Mouse (Mus musculus): ENCODE data around the gene Gm266. TPM values are rescaled to one million over a fixed set of nuclear protein-coding genes. Genes with fewer than 3 reads are reported as not detected.

Gene Gm266
- 0.40 and 1.0 TPM in 2 replicates for polyA plus RNA-seq (2015; fragmentation: Nextera tagmentation; extraction: Ambion mirVana)

- ATAC-seq, result peak; percentile 33; the same call in 1 of the 2 replicates
- H3K9ac ChIP-seq, result peak within 1 kb of the TSS; percentile 45
- peak within 1 kb of the TSS; percentile 68 for H3K4me2 ChIP-seq
- no peaks in the 10 kb centered on the region for H3K36me3 ChIP-seq (ENCODE audit: poor library complexity, severe bottlenecking)
- no peak within 1 kb of the TSS for H3K27ac ChIP-seq
- H3K4me3 ChIP-seq, result peak within 1 kb of the TSS; percentile 43
- peaks cover 71% of the 10 kb centered on the region for H3K27me3 ChIP-seq
- WGBS, result under 1% methylated on average over 38 of the region's 58 CpGs
- no peaks in the 10 kb centered on the region for H3K9me3 ChIP-seq (replicated peaks)
- H3K4me1 ChIP-seq, result peaks cover 22% of the 10 kb centered on the region
Observed at GRCm38 (mm10) chr12:111485652-111486306, at the start of gene Gm266. Gm266 (minus strand) TSS chr12:111485823.

- Histone ChIP-seq H3K9me3 (replicated peaks) (no peaks in the 10 kb centered on the region), H3K27ac (no peak overlapping the region), H3K4me2 (no peak overlapping the region), H3K4me3 (no peak overlapping the region), H3K4me1 (peaks cover 24% of the 10 kb centered on the region), H3K36me3 (ENCODE audit: poor library complexity, severe bottlenecking) (peaks cover 12% of the 10 kb centered on the region), H3K27me3 (no peaks in the 10 kb centered on the region), H3K9ac (no peak overlapping the region)
- 78% methylated on average over 6 of the region's 6 CpGs for WGBS
- no peak for ATAC-seq
Observed at GRCm38 (mm10) chr12:111535281-111535680, 49.7 kb upstream of the Gm266 start.

GRCm38 (mm10) chr12:111533096-111533794 is 47.6 kb upstream of the Gm266 start:
- no peak for ATAC-seq
- Histone ChIP-seq H3K36me3 (ENCODE audit: poor library complexity, severe bottlenecking) (no peaks in the 10 kb centered on the region), H3K27ac (no peak overlapping the region), H3K4me1 (peaks cover 10% of the 10 kb centered on the region), H3K27me3 (no peaks in the 10 kb centered on the region), H3K4me3 (no peak overlapping the region), H3K9ac (no peak overlapping the region), H3K9me3 (replicated peaks) (no peaks in the 10 kb centered on the region), H3K4me2 (no peak overlapping the region)
- 64% methylated on average over 11 of the region's 11 CpGs for WGBS

- Histone ChIP-seq H3K9me3 (replicated peaks) (no peaks in the 10 kb centered on the region), H3K4me3 (no peak overlapping the region), H3K4me1 (no peaks in the 10 kb centered on the region), H3K9ac (no peak overlapping the region), H3K36me3 (ENCODE audit: poor library complexity, severe bottlenecking) (no peaks in the 10 kb centered on the region), H3K27me3 (no peaks in the 10 kb centered on the region), H3K27ac (no peak overlapping the region), H3K4me2 (no peak overlapping the region)
- WGBS, result 27% methylated on average over 8 of the region's 8 CpGs
- ATAC-seq, result no peak
Observed at GRCm38 (mm10) chr12:111529192-111529591, 43.6 kb upstream of the Gm266 start.

GRCm38 (mm10) chr12:111527643-111528281 is 42.1 kb upstream of the Gm266 start:
- no peak for ATAC-seq
- WGBS, result 67% methylated on average over 8 of the region's 8 CpGs

GRCm38 (mm10) chr12:111524883-111525282 is 39.3 kb upstream of the Gm266 start:
- ATAC-seq, result no peak
- no peaks in the 10 kb centered on the region for H3K4me1 ChIP-seq

More at GRCm38 (mm10) chr12:111527643-111528281, 42.1 kb upstream of the Gm266 start:
- peaks cover 2% of the 10 kb centered on the region; the same call in 1 of the 2 replicates for H3K9me3 ChIP-seq (replicated peaks)
- no peaks in the 10 kb centered on the region for H3K4me1 ChIP-seq
- H3K4me2 ChIP-seq, result no peak overlapping the region
- no peak overlapping the region for H3K27ac ChIP-seq
- no peak overlapping the region for H3K9ac ChIP-seq
- no peaks in the 10 kb centered on the region for H3K36me3 ChIP-seq (ENCODE audit: poor library complexity, severe bottlenecking)
- H3K4me3 ChIP-seq, result no peak overlapping the region
- H3K27me3 ChIP-seq, result no peaks in the 10 kb centered on the region

GRCm38 (mm10) chr12:111524469-111524868 is 38.8 kb upstream of the Gm266 start:
- Histone ChIP-seq H3K36me3 (ENCODE audit: poor library complexity, severe bottlenecking) (no peaks in the 10 kb centered on the region), H3K27ac (no peak overlapping the region), H3K9me3 (replicated peaks) (peaks cover 13% of the 10 kb centered on the region; the same call in 1 of the 2 replicates), H3K27me3 (no peaks in the 10 kb centered on the region), H3K4me3 (no peak overlapping the region), H3K4me2 (no peak overlapping the region), H3K4me1 (no peaks in the 10 kb centered on the region), H3K9ac (no peak overlapping the region)
- 74% methylated on average over 1 of the region's 1 CpGs for WGBS
- ATAC-seq, result no peak

More at GRCm38 (mm10) chr12:111524883-111525282, 39.3 kb upstream of the Gm266 start:
- no peak overlapping the region for H3K9ac ChIP-seq
- 89% methylated on average over 3 of the region's 3 CpGs for WGBS
- H3K36me3 ChIP-seq (ENCODE audit: poor library complexity, severe bottlenecking), result no peaks in the 10 kb centered on the region
- peaks cover 13% of the 10 kb centered on the region; the same call in 1 of the 2 replicates for H3K9me3 ChIP-seq (replicated peaks)
- H3K27ac ChIP-seq, result no peak overlapping the region
- no peaks in the 10 kb centered on the region for H3K27me3 ChIP-seq
- no peak overlapping the region for H3K4me2 ChIP-seq
- H3K4me3 ChIP-seq, result no peak overlapping the region

- Histone ChIP-seq H3K4me3 (no peak overlapping the region), H3K9me3 (replicated peaks) (peaks cover 13% of the 10 kb centered on the region; the same call in 1 of the 2 replicates), H3K36me3 (ENCODE audit: poor library complexity, severe bottlenecking) (no peaks in the 10 kb centered on the region), H3K4me2 (no peak overlapping the region), H3K27ac (no peak overlapping the region), H3K4me1 (no peaks in the 10 kb centered on the region), H3K9ac (no peak overlapping the region), H3K27me3 (no peaks in the 10 kb centered on the region)
- WGBS, result 84% methylated on average over 2 of the region's 2 CpGs
- ATAC-seq, result no peak
Observed at GRCm38 (mm10) chr12:111520994-111521393, 35.4 kb upstream of the Gm266 start.

- H3K27ac ChIP-seq, result no peak overlapping the region
- 76% methylated on average over 5 of the region's 5 CpGs for WGBS
- peaks cover 13% of the 10 kb centered on the region; the same call in 1 of the 2 replicates for H3K9me3 ChIP-seq (replicated peaks)
- H3K27me3 ChIP-seq, result no peaks in the 10 kb centered on the region
- no peak overlapping the region for H3K4me3 ChIP-seq
- no peak overlapping the region for H3K4me2 ChIP-seq
- ATAC-seq, result no peak
- H3K36me3 ChIP-seq (ENCODE audit: poor library complexity, severe bottlenecking), result no peaks in the 10 kb centered on the region
- no peaks in the 10 kb centered on the region for H3K4me1 ChIP-seq
- no peak overlapping the region for H3K9ac ChIP-seq
Observed at GRCm38 (mm10) chr12:111519821-111520220, 34.2 kb upstream of the Gm266 start.

- H3K4me2 ChIP-seq, result no peak overlapping the region
- H3K36me3 ChIP-seq (ENCODE audit: poor library complexity, severe bottlenecking), result no peaks in the 10 kb centered on the region
- H3K27ac ChIP-seq, result no peak overlapping the region
- no peak for ATAC-seq
- no peak overlapping the region for H3K4me3 ChIP-seq
- no peaks in the 10 kb centered on the region for H3K27me3 ChIP-seq
- peaks cover 13% of the 10 kb centered on the region; the same call in 1 of the 2 replicates for H3K9me3 ChIP-seq (replicated peaks)
- H3K9ac ChIP-seq, result no peak overlapping the region
- WGBS, result 91% methylated on average over 9 of the region's 9 CpGs
- no peaks in the 10 kb centered on the region for H3K4me1 ChIP-seq
Observed at GRCm38 (mm10) chr12:111518391-111518790, 32.8 kb upstream of the Gm266 start.

GRCm38 (mm10) chr12:111517901-111518300 is 32.3 kb upstream of the Gm266 start:
- no peaks in the 10 kb centered on the region for H3K36me3 ChIP-seq (ENCODE audit: poor library complexity, severe bottlenecking)
- no peaks in the 10 kb centered on the region for H3K4me1 ChIP-seq
- WGBS, result 73% methylated on average over 4 of the region's 4 CpGs
- H3K27me3 ChIP-seq, result no peaks in the 10 kb centered on the region
- ATAC-seq, result no peak
- H3K9me3 ChIP-seq (replicated peaks), result peaks cover 13% of the 10 kb centered on the region; the same call in 1 of the 2 replicates
- H3K4me3 ChIP-seq, result no peak overlapping the region
- H3K27ac ChIP-seq, result no peak overlapping the region
- H3K9ac ChIP-seq, result no peak overlapping the region
- H3K4me2 ChIP-seq, result no peak overlapping the region

GRCm38 (mm10) chr12:111516826-111517225 is 31.2 kb upstream of the Gm266 start:
- ATAC-seq, result no peak
- Histone ChIP-seq H3K27ac (no peak overlapping the region), H3K9ac (no peak overlapping the region), H3K9me3 (replicated peaks) (0 out of 2 replicates have a peak, but pooled peaks cover 2% of the 10 kb centered on the region), H3K4me3 (no peak overlapping the region), H3K36me3 (ENCODE audit: poor library complexity, severe bottlenecking) (no peaks in the 10 kb centered on the region), H3K4me1 (no peaks in the 10 kb centered on the region), H3K4me2 (no peak overlapping the region), H3K27me3 (no peaks in the 10 kb centered on the region)
- 93% methylated on average over 6 of the region's 6 CpGs for WGBS

Measured in forebrain, embryonic 13.5 days (tissue).